Mouse (Mus musculus): ENCODE results near the gene Tcte2.

GRCm38 (mm10) chr17:13759156-13759852 lies 2.3 kb downstream of the Tcte2 start:
- TF ChIP-seq CTCF (conservative IDR thresholded peaks at IDR 0.05 in 1 of 2, IDR thresholded peaks at IDR 0.05 in 1 of 2; ENCODE audit: low read depth in 2 of 2, low read length in 2 of 2) (no peak), TBP (conservative IDR thresholded peaks at IDR 0.05; ENCODE audit: low read depth, low read length) (no peak), MYC (IDR thresholded peaks at IDR 0.05; ENCODE audit: low read depth, low read length) (no peak), BHLHE40 (IDR thresholded peaks at IDR 0.05; ENCODE audit: low read depth, low read length) (no peak), POLR2A (IDR thresholded peaks at IDR 0.05; ENCODE audit: low read depth, low read length) (no peak), EP300 (IDR thresholded peaks at IDR 0.05; ENCODE audit: low read length) (no peak), JUND (conservative IDR thresholded peaks at IDR 0.05; ENCODE audit: low read depth, low read length) (no peak), MAX (IDR thresholded peaks at IDR 0.05; ENCODE audit: low read length) (no peak), MXI1 (IDR thresholded peaks at IDR 0.05; ENCODE audit: low read depth, low read length) (no peak), SIN3A (IDR thresholded peaks at IDR 0.05; ENCODE audit: low read length) (no peak), POLR2AphosphoS2 (IDR thresholded peaks at IDR 0.05; ENCODE audit: low read depth, low read length) (no peak)

Data from CH12.LX (cell line).